Mouse (Mus musculus): ENCODE measurements around the gene Gp9.

DNA sequence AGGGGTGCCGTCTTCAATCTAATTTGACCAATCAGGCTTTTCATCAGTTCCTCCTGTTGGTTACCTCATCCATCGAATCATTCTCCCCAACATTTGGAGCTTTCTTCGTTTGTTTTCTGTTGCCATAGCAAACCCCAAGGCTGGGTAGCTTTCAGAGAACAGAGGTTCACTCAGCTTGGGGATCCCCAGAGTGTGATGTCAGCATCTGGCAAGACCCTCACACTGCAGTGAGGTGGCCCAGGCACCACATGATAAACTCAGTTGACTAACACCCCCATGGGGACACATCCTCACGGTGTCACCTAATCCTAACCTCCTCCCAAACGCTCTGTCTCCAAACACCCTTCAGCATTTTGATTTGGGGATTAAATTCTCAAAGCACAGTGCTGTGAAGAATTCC, 34.6 kb upstream of the Gp9 start:
- TF ChIP-seq EP300 (IDR thresholded peaks at IDR 0.05; ENCODE audit: insufficient read depth, low read depth, low read length) (no peak), CTCF (IDR thresholded peaks at IDR 0.05) (no peak)
